Mouse (Mus musculus) lung, embryonic 16.5 days (tissue): Measurements from ENCODE around the gene Atg16l1. TPM values are rescaled to one million over a fixed set of nuclear protein-coding genes. Genes with fewer than 3 reads are reported as not detected.

ENCODE experiments used
- ATAC-seq: fragments of 200-750 bp; cut with Nextera tagmentation; 2 replicates; pipeline ENCODE4 v1.8.0; 2017; ENCODE audit warnings: low read depth, mild to moderate bottlenecking, moderate library complexity
- H3K27ac ChIP-seq: fragments of 300-500 bp; sonication (generic); 2 replicates; pipeline ENCODE4 v1.5.1; 2014; ENCODE audit warnings: mild to moderate bottlenecking, control low read depth, low read length
- H3K27me3 ChIP-seq: fragments of 300-500 bp; sonication (generic); 2 replicates; pipeline ENCODE4 v1.6.1; 2014; ENCODE audit warnings: low read depth, low read length, mixed read lengths; ENCODE audit not compliant: control insufficient read depth, insufficient read depth
- H3K36me3 ChIP-seq: fragments of 300-500 bp; sonication (generic); 2 replicates; pipeline ENCODE4 v1.6.1; 2014; ENCODE audit warnings: low read length; ENCODE audit not compliant: control insufficient read depth, insufficient read depth
- H3K4me1 ChIP-seq: fragments of 300-500 bp; sonication (generic); replicated peaks from 2 replicates; pipeline ENCODE4 v1.6.1; 2014; ENCODE audit warnings: low read length, mixed read lengths; ENCODE audit not compliant: control insufficient read depth, insufficient read depth
- H3K4me2 ChIP-seq: fragments of 300-500 bp; sonication (generic); 2 replicates; pipeline ENCODE4 v1.6.1; 2014; ENCODE audit warnings: low read depth, low read length, control low read depth
- H3K4me3 ChIP-seq: fragments of 300-500 bp; sonication (generic); 2 replicates; pipeline ENCODE4 v1.5.1; 2014; ENCODE audit warnings: mild to moderate bottlenecking, low read length, control low read depth
- H3K9ac ChIP-seq: fragments of 300-500 bp; sonication (generic); 2 replicates; pipeline ENCODE4 v1.6.1; 2014; ENCODE audit warnings: low read length, control low read depth
- H3K9me3 ChIP-seq: fragments of 300-500 bp; sonication (generic); 2 replicates; pipeline ENCODE4 v1.6.1; 2016; ENCODE audit warnings: low read length; ENCODE audit not compliant: control insufficient read depth
- WGBS: fragments of 180-500 bp; shearing (Covaris S2); extraction: QIAGEN DNeasy Blood & Tissue Kit; methylation state at CpG from one replicate; pipeline ENCODE4 v1.1.7; 2014; 5-methylcytosine and 5-hydroxymethylcytosine counted together
- polyA plus RNA-seq: library from polyadenylated mRNA; unstranded; fragments of >200 nt; fragmentation: Nextera tagmentation; extraction: Ambion mirVana; gene quantifications from 2 replicates; pipeline ENCODE4 v1.2.1, GENCODE M21; 2015

Atg16l1 gene
- polyA plus RNA-seq, 1 experiment from 2014 or later, result 29.4 TPM

GRCm38 (mm10) chr1:87836453-87836852 is 80.8 kb downstream of the Atg16l1 start:
- H3K4me1 ChIP-seq, result no peaks in the 10 kb centered on the region
- H3K27ac ChIP-seq, result no peak overlapping the region
- 69% methylated on average over 1 of the region's 1 CpGs for WGBS
- no peaks in the 10 kb centered on the region for H3K27me3 ChIP-seq
- no peak for ATAC-seq
- H3K9ac ChIP-seq, result no peak overlapping the region
- no peak overlapping the region for H3K4me3 ChIP-seq
- H3K4me2 ChIP-seq, result no peak overlapping the region
- H3K9me3 ChIP-seq, result no peaks in the 10 kb centered on the region
- H3K36me3 ChIP-seq, result no peaks in the 10 kb centered on the region

- no peak overlapping the region for H3K9ac ChIP-seq
- no peak for ATAC-seq
- WGBS, result 46% methylated on average over 5 of the region's 5 CpGs
Observed at GRCm38 (mm10) chr1:87837018-87837417, 81.3 kb downstream of the Atg16l1 start.

GRCm38 (mm10) chr1:87840411-87841208 is 84.9 kb downstream of the Atg16l1 start:
- Histone ChIP-seq H3K9ac (no peak overlapping the region), H3K4me2 (no peak overlapping the region), H3K4me3 (no peak overlapping the region), H3K4me1 (no peaks in the 10 kb centered on the region), H3K27ac (no peak overlapping the region), H3K27me3 (no peaks in the 10 kb centered on the region), H3K9me3 (no peaks in the 10 kb centered on the region), H3K36me3 (no peaks in the 10 kb centered on the region)
- WGBS, result 45% methylated on average over 11 of the region's 11 CpGs
- no peak for ATAC-seq

More at GRCm38 (mm10) chr1:87837018-87837417, 81.3 kb downstream of the Atg16l1 start:
- Histone ChIP-seq H3K27me3 (no peaks in the 10 kb centered on the region), H3K36me3 (no peaks in the 10 kb centered on the region), H3K9me3 (no peaks in the 10 kb centered on the region), H3K4me3 (no peak overlapping the region), H3K4me1 (no peaks in the 10 kb centered on the region), H3K27ac (no peak overlapping the region), H3K4me2 (no peak overlapping the region)

Other genes starting within 250 kb of the Atg16l1 start
- gene Neu2, start 246.0 kb upstream of the Atg16l1 start, polyA plus RNA-seq, result 4.4 and 5.4 TPM in 2 replicates
- 5.6 TPM in 2 replicates for gene Ngef, start 182.0 kb upstream of the Atg16l1 start, polyA plus RNA-seq
- 11.9 and 13.6 TPM in 2 replicates for gene Inpp5d, start 135.6 kb upstream of the Atg16l1 start, polyA plus RNA-seq
- gene Sag, start 47.8 kb downstream of the Atg16l1 start, polyA plus RNA-seq, result 1.1 and 1.2 TPM in 2 replicates
- gene Dgkd, start 97.4 kb downstream of the Atg16l1 start, polyA plus RNA-seq, result 32.9 and 33.9 TPM in 2 replicates